Mouse (Mus musculus): ENCODE measurements around the gene Ptprg.
A peak's percentile ranks its signal among the peaks of the same experiment; 100 is the strongest.

Ptprg gene

GRCm38 (mm10) chr14:11835706-11836445 lies 282.5 kb downstream of the Ptprg start:
- DNase-seq: no peak

DNA sequence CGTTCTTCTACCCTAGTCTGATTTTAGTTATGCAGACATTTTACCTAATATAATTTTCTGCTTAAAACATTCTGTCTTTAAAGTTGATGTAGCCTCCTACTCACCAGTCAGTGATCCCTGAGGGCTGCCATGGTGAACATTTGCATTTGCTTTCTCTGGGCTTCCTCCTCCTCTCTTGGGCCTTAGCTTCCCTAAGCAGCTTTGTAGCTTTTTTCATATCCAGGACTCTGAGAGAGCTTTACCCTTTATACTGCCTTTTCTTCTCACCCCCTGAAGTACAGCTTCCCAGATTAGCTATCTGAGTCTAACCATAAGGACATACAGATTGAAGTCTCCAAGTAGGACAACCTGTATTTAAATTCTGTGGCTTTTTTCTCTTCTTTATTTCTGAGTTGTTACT lies 284.4 kb downstream of the Ptprg start:
- DNase-seq: no peak

GRCm38 (mm10) chr14:11841621-11842020 lies 288.3 kb downstream of the Ptprg start:
- no peak for DNase-seq

GRCm38 (mm10) chr14:11852896-11853295 lies 299.6 kb downstream of the Ptprg start:
- peak; percentile 30 for DNase-seq

DNA sequence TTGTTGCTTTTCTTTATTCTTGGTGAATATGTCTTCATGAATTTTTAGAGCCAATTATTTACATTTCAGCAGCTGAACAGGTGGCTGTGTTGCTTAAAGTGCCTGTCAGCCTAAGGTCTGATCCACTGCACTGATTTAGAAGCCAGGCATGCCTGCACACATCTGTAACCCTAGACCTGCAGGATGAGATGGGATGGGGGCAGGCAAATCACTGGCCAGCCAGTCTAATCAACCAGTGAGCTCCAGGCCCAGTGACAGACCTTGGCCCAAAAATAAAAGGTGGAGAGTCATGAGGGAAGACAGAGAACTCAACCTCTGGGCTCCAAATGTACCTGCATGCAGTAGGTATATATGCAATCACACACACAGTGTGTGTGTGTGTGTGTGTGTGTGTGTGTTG lies 302.2 kb downstream of the Ptprg start:
- no peak for DNase-seq

DNA sequence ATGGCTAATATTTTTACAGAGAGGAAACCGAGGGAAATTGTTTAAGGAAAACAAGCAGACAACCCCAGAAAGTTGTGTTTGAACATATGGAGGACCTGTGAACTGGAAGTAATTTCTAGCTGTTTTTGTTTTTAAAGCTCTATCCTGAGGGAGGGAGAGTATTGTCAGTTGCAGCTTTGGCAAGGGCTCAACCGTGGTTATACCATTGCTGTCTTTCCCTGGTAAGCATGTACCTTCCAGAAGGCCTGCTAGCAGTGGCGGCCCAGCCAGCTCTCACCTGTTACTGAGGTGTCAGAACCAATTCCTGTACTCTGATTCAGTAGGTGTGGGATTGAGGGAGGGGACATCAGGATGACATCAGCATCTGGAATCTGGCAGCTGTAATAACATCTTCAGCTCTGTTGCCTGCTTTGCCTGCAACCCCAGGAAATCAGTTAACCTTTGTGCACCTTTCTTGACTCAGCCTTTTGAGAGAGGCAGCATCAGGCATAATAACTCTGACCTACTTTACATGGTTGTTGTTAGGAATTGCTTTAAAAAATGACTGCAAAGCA lies 304.7 kb downstream of the Ptprg start:
- no peak for DNase-seq

DNA sequence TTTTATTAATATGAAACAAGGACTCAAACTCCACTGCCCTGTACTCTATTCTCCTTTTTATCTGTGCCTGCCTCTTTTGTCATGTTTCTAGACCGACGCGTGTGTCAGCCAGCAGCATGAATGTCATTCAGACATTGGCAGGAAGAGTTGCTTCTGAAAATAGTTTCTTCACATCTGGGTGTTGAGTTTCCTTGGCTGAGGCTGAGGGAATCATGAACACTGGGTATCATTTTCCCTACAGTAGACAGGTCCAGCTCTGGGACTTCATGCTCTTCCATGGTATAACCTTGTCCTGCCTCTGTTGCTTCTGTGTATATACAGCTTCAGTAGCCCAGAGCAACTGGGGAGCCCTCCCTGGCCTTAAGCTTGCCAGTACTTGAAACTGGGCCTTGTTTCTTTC lies 310.0 kb downstream of the Ptprg start:
- DNase-seq: no peak

GRCm38 (mm10) chr14:11864840-11865239 lies 311.5 kb downstream of the Ptprg start:
- no peak for DNase-seq

GRCm38 (mm10) chr14:11865332-11865731 lies 312.0 kb downstream of the Ptprg start:
- no peak for DNase-seq

DNA sequence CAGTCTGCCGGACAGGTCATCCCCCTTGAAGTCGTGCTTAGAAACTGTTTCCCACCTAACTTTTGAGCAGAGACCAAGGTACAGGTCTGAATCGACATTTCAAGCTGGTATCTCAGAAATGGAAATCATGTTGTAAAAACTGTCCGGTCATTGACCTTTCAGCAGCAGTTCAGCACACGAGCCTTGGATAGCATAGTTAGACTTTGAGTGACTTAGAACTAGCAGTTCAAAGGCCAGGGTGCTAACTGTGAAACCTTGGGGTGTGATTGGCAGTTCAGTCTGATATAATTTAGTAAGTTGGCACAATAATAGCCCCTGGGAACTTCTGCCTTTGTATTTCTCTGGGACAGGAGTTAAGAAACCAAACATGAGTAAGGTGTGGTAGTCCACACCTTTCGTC lies 312.5 kb downstream of the Ptprg start:
- DNase-seq: no peak

DNA sequence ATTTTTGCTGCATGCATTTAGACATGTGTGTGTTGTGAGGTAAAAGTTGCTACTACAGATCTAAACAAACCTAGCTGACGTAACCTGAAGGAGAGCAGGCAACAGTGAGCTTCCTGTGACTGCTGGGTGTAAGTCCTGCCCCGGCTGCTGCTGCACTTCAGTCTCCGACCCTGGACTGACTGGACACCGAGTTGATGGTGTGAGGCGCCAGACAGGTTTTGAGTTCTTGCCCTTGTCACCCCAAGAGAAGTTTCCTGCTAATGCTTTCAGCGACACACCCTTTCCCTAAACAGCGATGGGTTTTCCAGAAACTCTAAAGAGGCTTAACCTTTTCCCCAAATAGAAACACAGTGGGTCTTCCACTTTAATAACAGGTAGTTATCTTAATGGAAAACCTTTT lies 313.1 kb downstream of the Ptprg start:
- DNase-seq: no peak

DNA sequence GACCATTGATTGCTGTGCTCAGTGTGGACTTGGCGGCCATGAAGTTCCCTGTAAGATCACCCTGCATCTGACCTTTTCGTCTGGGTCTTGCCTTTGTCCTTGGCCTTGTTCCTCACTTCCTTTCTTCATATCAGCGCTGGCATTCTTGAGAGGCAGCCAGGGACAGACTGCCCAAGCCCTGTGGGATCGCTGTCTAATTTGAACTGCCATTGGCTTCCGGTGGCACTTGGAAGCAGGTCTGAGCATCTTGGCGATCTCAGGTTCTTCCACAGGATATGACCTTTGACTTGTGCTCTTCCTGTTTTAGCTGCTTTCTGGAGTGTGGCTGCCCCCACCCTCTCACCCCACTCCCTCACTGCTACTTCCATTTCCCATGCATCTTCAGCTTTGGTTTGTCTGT lies 315.3 kb downstream of the Ptprg start:
- no peak for DNase-seq

GRCm38 (mm10) chr14:11871752-11872344 lies 318.5 kb downstream of the Ptprg start:
- no peak for DNase-seq

GRCm38 (mm10) chr14:11874266-11874665 lies 320.9 kb downstream of the Ptprg start:
- no peak for DNase-seq

- DNase-seq: peak; percentile 41
Measured at GRCm38 (mm10) chr14:11874960-11875889, 321.9 kb downstream of the Ptprg start.

DNA sequence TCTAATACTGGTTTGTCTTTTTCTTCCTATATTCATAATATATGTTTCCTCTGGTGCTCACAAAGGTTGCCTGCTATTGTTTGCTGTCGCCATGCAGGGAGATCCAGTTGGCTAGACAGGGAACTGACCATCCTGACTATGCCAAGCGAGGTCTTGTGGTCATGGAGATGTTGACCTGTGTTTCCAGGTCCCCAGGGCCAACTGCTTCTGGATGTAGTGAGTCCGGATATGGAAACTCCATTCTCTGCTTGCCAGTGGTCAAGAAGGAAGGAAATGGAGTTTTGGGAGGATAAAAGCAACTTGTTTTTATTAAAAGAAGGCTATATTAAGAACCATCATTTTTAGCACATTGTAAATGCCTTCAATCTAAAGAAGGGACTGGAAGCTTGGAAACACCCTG lies 327.8 kb downstream of the Ptprg start:
- no peak for DNase-seq

DNA sequence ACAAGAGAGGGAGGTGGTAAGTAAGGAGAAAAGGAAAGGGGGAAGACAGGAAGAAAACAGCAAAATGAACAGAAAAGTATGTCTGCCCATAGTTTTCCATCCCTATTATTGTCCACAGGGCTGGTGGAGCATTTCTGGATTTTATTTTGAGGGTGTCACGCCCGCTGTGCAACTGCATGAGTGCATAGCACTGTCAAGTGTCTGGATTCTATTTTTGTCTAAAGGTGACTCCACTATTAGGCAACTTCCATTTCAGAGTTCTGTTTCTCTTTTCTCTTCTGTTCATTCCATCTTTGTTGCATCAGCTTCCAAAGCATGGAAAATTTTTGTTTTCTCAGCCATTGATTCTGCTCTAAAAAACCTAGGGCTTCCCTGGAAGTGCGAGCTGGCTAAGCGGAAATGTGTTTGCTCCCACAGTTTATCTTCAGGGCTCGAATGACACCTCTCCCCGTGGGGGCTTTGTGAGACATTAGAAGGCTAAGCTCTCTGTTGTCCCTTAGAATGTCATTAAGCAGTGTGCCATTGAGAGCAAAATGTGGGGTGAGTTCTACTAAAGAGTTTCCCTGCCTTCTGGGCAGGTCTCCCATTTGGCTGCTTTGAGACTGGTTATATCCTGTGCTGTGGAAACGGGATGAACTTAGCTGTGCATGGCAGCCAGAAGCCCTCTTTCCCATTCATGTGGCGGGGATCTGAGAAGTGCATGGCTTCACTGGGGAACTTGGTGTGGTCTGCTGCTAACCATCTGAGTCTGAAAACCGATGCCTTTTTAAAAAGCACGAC lies 330.0 kb downstream of the Ptprg start:
- no peak for DNase-seq

- no peak for DNase-seq
Measured at GRCm38 (mm10) chr14:11883995-11884394, 330.7 kb downstream of the Ptprg start.

DNA sequence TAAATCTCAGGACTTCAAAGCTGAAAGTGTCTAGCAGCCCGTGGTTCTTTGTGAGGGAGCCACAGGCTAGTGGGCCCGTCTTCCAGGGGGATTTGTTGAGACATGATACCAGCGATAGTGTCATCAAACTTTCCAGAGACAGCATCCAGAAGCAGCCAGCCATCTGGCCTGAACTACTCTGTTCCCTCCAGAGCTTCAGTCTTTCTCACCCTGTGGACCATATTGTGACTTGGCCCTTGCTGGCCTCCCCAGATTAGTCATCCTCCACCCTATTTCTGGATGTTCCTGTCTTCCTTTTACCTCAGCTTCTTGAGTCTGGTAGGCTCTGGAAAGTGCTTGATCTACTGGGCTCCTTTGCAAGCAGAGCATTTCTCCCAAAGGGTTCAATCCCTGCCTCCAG lies 333.1 kb downstream of the Ptprg start:
- DNase-seq: no peak

GRCm38 (mm10) chr14:11890890-11891289 lies 337.6 kb downstream of the Ptprg start:
- no peak for DNase-seq

DNA sequence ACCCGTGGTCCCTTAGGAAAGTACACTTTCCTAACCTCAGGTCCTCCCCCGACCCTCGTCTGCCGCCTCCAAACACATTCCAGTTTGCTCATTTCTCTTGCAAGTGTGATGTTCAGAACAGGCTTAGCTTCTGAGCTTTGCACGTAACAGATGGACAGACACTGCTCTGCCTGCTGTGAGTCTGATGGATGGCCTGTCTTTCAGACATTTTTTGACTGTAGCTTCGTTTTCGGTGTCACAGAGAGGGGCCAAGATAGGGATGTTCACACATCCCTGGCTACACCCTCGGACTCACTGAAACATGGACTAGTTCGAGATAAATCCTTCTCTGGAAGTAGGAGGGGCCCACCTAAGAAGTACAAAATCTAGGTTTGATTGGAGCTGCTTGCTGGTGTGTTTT lies 339.3 kb downstream of the Ptprg start:
- DNase-seq: peak; percentile 34

- no peak for DNase-seq
Measured at GRCm38 (mm10) chr14:11895486-11895885, 342.2 kb downstream of the Ptprg start.

DNA sequence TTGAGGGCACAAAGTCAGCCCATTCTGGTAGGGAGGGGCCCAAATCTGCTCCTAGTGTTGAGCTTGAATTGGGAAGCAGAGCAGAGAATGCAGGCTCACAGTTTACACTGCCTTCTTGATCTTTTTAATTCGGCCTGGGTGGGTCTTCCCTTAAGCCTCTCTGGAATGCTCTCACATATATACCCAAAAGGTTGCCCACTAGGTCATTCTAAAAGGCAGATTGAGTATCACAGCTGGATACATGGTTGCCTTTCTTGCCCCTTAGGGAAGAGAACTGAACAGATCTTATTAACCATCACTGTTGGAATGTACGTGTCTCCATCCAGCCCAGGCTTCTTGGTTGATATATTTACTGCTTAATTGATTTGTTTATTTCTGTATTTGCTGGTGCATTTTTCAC lies 349.5 kb downstream of the Ptprg start:
- no peak for DNase-seq
